Mouse (Mus musculus): ENCODE results near the gene Brms1l.
"Not testable (repeated sequence)": the region's sequence is repeated elsewhere in the genome, so short reads cannot be mapped to it uniquely, and the experiment has no call there.

Gene Brms1l

DNA sequence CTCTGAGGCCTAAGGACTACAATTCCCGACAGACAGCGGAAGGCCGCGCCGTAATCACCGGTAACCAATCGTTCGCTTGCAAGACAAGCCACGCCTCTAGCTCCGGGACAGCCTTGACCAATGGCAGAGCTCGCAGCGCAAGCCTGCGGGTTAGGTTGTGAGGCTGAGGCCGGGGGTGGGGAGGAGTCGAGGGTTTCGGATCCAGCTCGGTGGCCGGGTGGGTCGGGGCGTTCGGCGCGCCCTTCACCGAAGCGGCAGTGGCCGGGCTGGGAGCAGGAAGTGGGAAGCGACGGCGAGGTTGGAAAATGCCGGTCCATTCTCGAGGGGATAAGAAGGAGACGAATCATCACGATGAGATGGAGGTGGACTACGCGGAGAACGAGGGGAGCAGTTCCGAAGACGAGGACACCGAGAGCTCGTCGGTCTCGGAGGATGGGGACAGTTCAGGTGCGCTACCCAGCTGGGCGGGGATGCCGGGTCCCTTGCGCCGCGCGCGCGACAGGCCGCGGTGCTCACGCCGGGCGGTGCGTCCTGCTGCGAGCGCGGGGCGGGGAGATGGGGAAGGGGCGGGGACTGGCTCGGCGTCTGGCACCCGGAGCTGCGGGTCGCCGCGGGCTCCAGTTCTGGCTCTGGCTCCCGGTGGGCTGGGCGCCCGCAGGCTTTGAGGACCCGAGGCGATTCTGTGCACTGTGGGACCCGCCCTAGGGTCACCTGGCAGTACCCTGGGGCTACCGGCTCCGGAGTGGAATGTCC is at the start of gene Brms1l:
TSS of gene Brms1l (plus strand) at position 126 of the 753 bp plus-strand sequence.
- DNase-seq = peak; percentile 98 to 99

GRCm38 (mm10) chr12:55794485-55794884 is 41.6 kb upstream of the Brms1l start:
- DNase-seq = not testable (repeated sequence)

GRCm38 (mm10) chr12:55797103-55797502 is 39.0 kb upstream of the Brms1l start:
- DNase-seq = peak in 1 of 2 experiments; percentile 10

DNA sequence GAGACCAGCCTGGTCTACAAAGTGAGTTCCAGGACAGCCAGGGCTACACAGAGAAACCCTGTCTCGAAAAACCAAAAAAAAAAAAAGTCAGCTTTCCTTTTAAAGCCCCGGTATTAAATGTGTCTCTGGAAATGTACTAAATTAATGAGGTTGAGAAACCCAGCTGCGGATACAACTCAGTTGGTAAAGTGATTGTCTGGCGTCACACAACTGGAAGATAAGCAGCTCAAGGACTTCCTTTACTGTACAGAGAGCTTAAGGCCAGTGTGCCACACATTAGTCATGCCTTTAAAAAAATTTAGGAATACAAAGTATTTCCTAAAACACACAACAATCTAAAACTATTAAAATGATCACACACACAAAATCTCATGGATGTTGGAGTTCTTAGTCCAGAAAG is 37.4 kb upstream of the Brms1l start:
- DNase-seq = no peak

DNA sequence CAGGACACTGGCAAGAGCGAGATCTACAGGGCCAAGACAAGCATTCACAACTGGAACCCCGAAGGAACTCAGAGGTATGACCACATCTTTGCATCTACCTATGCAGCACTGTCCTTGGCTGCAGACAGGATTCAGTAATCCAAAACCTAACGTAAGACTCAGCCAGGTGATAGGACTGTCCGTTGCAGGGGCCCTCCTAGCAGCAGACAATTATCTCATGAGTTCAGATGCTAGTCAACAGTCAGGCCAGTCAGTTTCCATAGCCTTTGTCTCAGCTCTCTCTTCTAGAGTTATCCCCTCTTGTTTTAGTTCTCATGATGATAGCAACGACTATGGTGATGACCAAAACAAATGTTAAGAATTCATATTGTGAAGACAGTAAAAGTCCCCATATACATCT is 36.0 kb upstream of the Brms1l start:
- DNase-seq = no peak

DNA sequence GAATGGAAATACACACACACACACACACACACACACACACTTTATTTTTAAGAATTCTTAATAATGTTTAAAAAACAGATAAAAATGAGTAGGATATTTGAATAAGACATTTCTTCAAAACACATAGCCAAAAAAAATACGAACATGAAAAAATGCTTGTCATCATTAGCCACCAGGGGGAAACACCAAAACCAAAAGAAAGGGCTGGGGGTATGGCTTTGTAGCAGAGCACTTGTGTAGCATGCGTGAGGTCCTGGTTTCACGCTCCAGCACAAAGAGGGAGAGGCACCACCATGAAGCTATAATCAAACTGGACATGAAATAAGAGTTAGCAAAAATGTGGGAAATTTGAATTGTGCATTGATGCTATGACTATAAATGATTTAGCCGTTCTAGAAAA is 35.0 kb upstream of the Brms1l start:
- no peak for DNase-seq

- no peak for DNase-seq
Observed at GRCm38 (mm10) chr12:55805035-55805434, 31.1 kb upstream of the Brms1l start.

- DNase-seq = no peak
Observed at GRCm38 (mm10) chr12:55816488-55816887, 19.6 kb upstream of the Brms1l start.

GRCm38 (mm10) chr12:55820119-55820660 is 15.9 kb upstream of the Brms1l start:
- peak; percentile 55 to 66 for DNase-seq

DNA sequence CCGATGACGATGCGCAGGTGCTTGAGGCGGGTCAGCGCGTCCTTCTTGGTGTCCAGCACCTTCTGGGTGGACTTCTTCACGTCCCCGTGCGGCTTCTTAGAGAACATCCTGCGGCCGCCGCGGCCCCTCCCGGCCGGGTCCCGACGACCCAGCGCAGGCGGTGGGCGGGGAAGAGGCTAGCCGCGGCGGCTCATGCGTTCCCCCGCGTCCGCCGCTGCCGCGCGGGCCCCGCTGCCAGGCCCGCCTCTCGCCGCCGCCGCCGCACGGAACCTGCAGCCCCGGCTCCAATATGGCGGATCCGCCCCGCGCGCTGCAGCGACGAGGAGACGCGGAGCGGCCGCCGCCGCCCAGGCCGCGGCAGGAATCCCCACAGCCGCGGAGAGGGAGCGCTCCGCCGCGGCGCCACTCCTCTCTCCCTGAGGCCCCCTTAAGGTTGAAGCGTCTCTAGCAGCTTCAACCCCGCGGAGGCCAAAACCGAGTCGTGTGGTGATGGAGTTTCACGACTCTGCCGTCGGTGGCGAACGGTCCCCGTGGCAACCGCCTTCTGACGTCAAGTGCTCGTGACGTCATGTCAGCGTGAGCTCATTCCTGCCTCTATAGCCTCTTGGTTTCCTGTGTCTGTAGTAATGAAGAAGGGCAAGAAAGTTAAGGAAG is 15.3 kb upstream of the Brms1l start, which contains the start of gene Ralgapa1:
TSS of gene Ralgapa1 (minus strand) at position 507 of the 654 bp plus-strand sequence.
- peak; percentile 87 to 92 for DNase-seq

GRCm38 (mm10) chr12:55824027-55824426 is 12.1 kb upstream of the Brms1l start:
- no peak for DNase-seq

GRCm38 (mm10) chr12:55825537-55825936 is 10.6 kb upstream of the Brms1l start:
- no peak for DNase-seq

- peak; percentile 69 for DNase-seq
Observed at GRCm38 (mm10) chr12:55831101-55831500, 5.0 kb upstream of the Brms1l start.

- DNase-seq = no peak
Observed at GRCm38 (mm10) chr12:55832961-55833360, 3.2 kb upstream of the Brms1l start.

DNA sequence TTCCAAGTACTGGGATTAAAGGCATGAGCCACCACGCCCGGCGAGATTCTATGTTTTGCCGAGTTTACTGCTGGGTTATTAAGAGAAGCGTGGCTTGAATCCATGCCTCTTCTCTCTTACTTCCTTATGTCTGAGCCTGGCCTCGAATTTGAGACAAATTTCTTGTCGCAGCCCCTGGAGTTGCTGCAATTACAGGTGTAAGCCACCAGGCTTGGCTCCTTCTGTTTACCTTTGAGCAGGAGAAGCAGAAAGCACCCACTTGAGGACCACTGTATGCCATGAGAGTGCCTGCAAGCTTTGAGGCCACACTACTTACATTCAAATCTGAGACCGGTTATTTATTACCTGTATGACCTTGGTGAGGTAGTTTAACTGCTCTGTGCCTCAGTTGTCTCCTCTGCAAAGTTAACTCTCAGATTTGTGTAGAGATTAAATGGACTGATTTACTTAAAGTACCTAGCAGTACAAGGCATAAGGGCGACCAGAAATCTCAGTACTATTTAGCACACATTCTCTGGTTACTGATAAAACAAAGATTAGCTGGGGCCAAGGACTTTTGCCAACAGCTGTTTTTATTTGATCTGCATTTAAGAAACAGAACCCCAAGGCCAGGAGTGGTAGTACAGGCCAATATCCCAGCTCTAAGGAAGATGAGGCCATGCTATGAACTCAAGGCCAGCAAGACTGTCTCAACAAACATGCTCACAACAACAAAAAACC is 2.1 kb upstream of the Brms1l start:
- no peak for DNase-seq

GRCm38 (mm10) chr12:55834891-55835290 is 1.2 kb upstream of the Brms1l start:
- DNase-seq = no peak

DNA sequence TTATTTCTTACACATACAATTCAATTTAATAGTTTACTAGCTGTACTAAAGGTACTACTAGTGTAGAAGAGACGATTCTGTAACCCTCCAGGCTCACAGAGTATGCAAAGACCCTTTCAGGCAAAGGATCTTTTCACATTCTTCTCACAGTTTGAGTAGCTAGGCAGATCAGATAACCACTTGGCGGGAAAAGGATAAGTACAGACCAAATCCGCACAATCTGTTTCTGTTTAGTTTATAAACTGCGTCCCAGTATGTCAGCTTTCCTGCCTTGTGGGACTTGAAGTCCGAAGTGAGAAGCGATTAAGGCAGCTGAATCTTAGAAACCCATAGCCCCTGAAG is 296 bp upstream of the Brms1l start:
- DNase-seq = no peak

GRCm38 (mm10) chr12:55837495-55837894 is 1.4 kb downstream of the Brms1l start:
- DNase-seq = no peak

- peak in 1 of 2 experiments; percentile 24 for DNase-seq
Observed at GRCm38 (mm10) chr12:55846741-55847140, 10.6 kb downstream of the Brms1l start.

- no peak for DNase-seq
Observed at GRCm38 (mm10) chr12:55847851-55848250, 11.7 kb downstream of the Brms1l start.

GRCm38 (mm10) chr12:55850650-55851049 is 14.5 kb downstream of the Brms1l start:
- DNase-seq = no peak

DNA sequence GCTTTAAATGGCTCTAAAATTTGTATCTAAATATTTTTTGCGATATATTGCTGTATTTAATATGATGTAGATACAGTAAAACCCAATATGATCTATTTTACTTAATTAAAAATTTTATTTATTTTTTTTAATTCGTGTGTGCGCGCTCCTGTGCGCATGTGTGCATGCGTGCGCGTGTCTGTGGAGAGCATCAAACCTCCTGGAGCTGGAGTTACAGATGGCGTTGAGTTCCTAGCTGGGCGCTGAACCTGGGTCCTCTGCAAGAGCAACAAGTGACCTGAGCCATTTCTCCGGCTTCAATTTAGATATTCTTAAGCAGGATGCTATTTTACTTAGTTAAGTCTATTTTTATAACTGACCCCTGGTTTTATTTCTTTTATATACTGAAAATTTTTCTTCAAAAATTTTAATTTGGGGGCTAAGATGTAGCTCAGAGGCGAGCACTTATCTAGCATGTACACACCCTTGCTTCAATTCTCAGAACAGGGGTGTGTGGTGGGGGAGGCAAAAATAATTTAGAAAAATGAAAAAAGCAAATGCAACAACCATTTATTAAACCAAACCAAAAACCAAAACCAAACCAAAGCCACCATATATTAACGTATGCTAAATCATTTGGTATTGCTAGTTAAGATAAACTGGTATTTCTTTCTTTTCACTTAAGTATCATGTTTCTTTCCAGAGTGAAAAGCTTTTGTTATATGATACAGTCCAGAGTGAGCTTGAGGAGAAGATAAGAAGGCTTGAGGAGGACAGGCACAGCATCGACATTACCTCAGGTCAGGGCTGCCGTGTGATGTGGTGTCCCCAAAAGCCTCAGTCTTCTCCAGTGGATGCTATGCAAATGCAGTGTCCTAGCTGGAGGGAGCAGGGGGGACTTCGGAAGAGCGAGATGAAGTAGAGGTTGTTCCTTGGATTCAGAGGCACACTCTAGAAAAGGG is 23.6 kb downstream of the Brms1l start:
- DNase-seq = no peak

Data from lung, adult 18-20 months (tissue).